ENCODE assay signal across 9 mouse cellular contexts in the genomic region with DNA sequence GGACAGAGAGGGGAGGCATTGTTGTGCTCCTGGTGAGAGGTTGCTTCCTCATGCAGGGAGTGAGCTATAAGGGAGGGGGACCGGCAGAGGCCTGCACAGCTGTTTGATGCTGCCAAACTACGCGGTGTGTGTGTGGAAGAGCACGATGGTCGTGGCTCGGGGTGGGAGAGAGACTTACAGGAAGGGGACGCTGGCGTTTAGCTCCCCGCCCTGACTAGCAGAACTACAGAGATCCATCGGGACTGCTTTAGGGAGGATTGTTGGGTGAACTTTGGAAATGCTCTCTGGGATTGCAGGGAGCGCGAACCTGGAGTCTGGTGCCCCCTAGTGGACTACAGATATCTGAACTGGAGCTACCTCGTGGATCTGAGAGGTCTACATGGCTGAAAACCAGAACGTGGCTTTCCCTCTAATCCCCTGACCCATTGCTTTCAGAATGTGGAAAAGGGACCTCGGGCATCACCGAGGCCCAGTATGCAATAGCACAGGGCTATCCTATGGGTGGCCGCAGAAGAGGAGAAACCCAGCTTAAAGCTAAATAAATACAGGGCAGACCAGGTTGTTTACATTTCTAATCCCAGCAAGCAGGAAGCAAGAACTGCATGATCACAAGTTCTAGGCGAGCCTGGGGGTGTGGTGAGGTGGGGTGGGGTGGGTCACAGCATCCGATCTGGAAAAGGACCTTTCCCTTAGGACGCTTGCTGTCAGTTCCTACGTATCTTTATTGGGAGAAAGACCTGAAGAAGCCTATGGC. TPM values are rescaled to one million over a fixed set of nuclear protein-coding genes. Genes with fewer than 3 reads are reported as not detected.
DNase-seq lines count a peak whose midpoint lies in the region; ATAC-seq and TF ChIP-seq lines count a peak whose summit lies in the region.
"Had no signal": no experiment of that assay in that cellular context is flagged by ENCODE, and none has a peak within 500 bp of the region (broad histone marks: within the 10 kb centered on the region; RNA-seq: fewer than 3 reads in every experiment).

No protein-coding gene starts in this region.

- peak; percentile 85 for ATAC-seq in erythroid progenitor cell, adult 5-6 weeks (replicated peaks; ENCODE audit: low FRiP score, poor library complexity, severe bottlenecking)
- 0 out of 2 replicates have a peak, but pooled peaks have one; percentile 35 for ATAC-seq in heart, embryonic 15.5 days (replicated peaks; ENCODE audit: insufficient number of reproducible peaks, insufficient read depth, low FRiP score, low read depth)
- ATAC-seq in kidney, postnatal 0 days (replicated peaks; ENCODE audit: low FRiP score, low read depth): peak; percentile 82
- peak; percentile 65; the same call in 1 of the 2 replicates for ATAC-seq in liver, embryonic 16.5 days (ENCODE audit: low read depth)
- ATAC-seq in neural tube, embryonic 13.5 days (ENCODE audit: low read depth): peak; percentile 77

- H3K9me3 ChIP-seq in E14TG2a.4 (ENCODE audit: low read length): no peaks in the 10 kb centered on the region
- no peaks in the 10 kb centered on the region for H3K9me3 ChIP-seq in heart, embryonic 15.5 days (replicated peaks)
- H3K9me3 ChIP-seq in kidney, postnatal 0 days (replicated peaks; ENCODE audit: low read length): no peaks in the 10 kb centered on the region
- H3K9me3 ChIP-seq in liver, embryonic 16.5 days (replicated peaks; ENCODE audit: control insufficient read depth, low read length): no peaks in the 10 kb centered on the region
- H3K9me3 ChIP-seq in neural tube, embryonic 13.5 days: no peaks in the 10 kb centered on the region

- TF ChIP-seq CTCF in E14TG2a.4 (conservative IDR thresholded peaks at IDR 0.05; ENCODE audit: low read length): peak; percentile 44
- peak; percentile 77 for TF ChIP-seq CTCF in kidney, postnatal 0 days (IDR thresholded peaks at IDR 0.05; ENCODE audit: low read depth)

- WGBS in heart, embryonic 15.5 days: 26% methylated on average over 21 of the region's 21 CpGs
- 30% methylated on average over 21 of the region's 21 CpGs for WGBS in kidney, postnatal 0 days
- WGBS in liver, embryonic 16.5 days (ENCODE audit: insufficient replicate concordance): 28% methylated on average over 21 of the region's 21 CpGs
- WGBS in neural tube, embryonic 13.5 days: 28% methylated on average over 21 of the region's 21 CpGs

- H3K4me1 ChIP-seq in E14TG2a.4 (replicated peaks; ENCODE audit: low read depth, low read length): peaks cover 5% of the 10 kb centered on the region; the same call in 1 of the 2 replicates
- H3K4me1 ChIP-seq in heart, embryonic 15.5 days (replicated peaks): no peaks in the 10 kb centered on the region
- H3K4me1 ChIP-seq in kidney, postnatal 0 days (replicated peaks; ENCODE audit: insufficient read depth, low read length): no peaks in the 10 kb centered on the region
- H3K4me1 ChIP-seq in liver, embryonic 16.5 days (ENCODE audit: control insufficient read depth, low read depth, low read length): no peaks in the 10 kb centered on the region; the same call in none of the 2 replicates
- H3K4me1 ChIP-seq in neural tube, embryonic 13.5 days (replicated peaks): no peaks in the 10 kb centered on the region

- H3K27me3 ChIP-seq in E14TG2a.4 (ENCODE audit: insufficient read depth, low read length): no peaks in the 10 kb centered on the region; the same call in 1 of the 2 replicates
- H3K27me3 ChIP-seq in heart, embryonic 15.5 days: peaks cover 29% of the 10 kb centered on the region
- no peaks in the 10 kb centered on the region for H3K27me3 ChIP-seq in kidney, postnatal 0 days (ENCODE audit: insufficient read depth, low read length)
- H3K27me3 ChIP-seq in liver, embryonic 16.5 days (ENCODE audit: control insufficient read depth, insufficient read depth, low read depth, low read length): no peaks in the 10 kb centered on the region
- 0 out of 2 replicates have a peak, but pooled peaks cover 12% of the 10 kb centered on the region for H3K27me3 ChIP-seq in neural tube, embryonic 13.5 days

- DNase-seq in brain, adult 2 months (ENCODE audit: low read depth, low spot score): peak; percentile 68
- peak; percentile 80 for DNase-seq in kidney, postnatal 0 days (ENCODE audit: low spot score)
- peak; percentile 39 for DNase-seq in thymus, postnatal 14 days

- peak overlapping the region; percentile 68 for H3K4me2 ChIP-seq in heart, embryonic 15.5 days
- H3K4me2 ChIP-seq in kidney, postnatal 0 days (ENCODE audit: low read length): peak overlapping the region; percentile 47
- H3K4me2 ChIP-seq in liver, embryonic 16.5 days (ENCODE audit: low read depth, low read length): peak overlapping the region; percentile 43
- peak overlapping the region; percentile 53 for H3K4me2 ChIP-seq in neural tube, embryonic 13.5 days

- 0 out of 2 replicates have a peak overlapping the region, but pooled peaks have one; percentile 41 for H3K9ac ChIP-seq in heart, embryonic 15.5 days
- 0 out of 2 replicates have a peak overlapping the region, but pooled peaks have one; percentile 13 for H3K9ac ChIP-seq in kidney, postnatal 0 days (ENCODE audit: low read depth, low read length)
- no peak overlapping the region for H3K9ac ChIP-seq in liver, embryonic 16.5 days (ENCODE audit: low read depth, low read length)
- H3K9ac ChIP-seq in neural tube, embryonic 13.5 days: peak overlapping the region; percentile 58

- H3K36me3 ChIP-seq in E14TG2a.4 (ENCODE audit: insufficient read depth, low read length): no peaks in the 10 kb centered on the region
- H3K36me3 ChIP-seq in heart, embryonic 15.5 days: no peaks in the 10 kb centered on the region
- no peaks in the 10 kb centered on the region for H3K36me3 ChIP-seq in kidney, postnatal 0 days (ENCODE audit: insufficient read depth, low read length)
- no peaks in the 10 kb centered on the region for H3K36me3 ChIP-seq in liver, embryonic 16.5 days (ENCODE audit: control insufficient read depth, insufficient read depth)
- no peaks in the 10 kb centered on the region for H3K36me3 ChIP-seq in neural tube, embryonic 13.5 days

- H3K4me3 ChIP-seq in E14TG2a.4 (replicated peaks; ENCODE audit: low read length): no peak overlapping the region
- H3K4me3 ChIP-seq in heart, embryonic 15.5 days: peak overlapping the region; percentile 40
- no peak overlapping the region for H3K4me3 ChIP-seq in kidney, postnatal 0 days (replicated peaks; ENCODE audit: low read depth, low read length)
- H3K4me3 ChIP-seq in liver, embryonic 16.5 days (ENCODE audit: low read depth, low read length): peak overlapping the region; percentile 22
- peak overlapping the region; percentile 32 for H3K4me3 ChIP-seq in neural tube, embryonic 13.5 days

- H3K27ac ChIP-seq in heart, embryonic 15.5 days: no peak overlapping the region
- no peak overlapping the region for H3K27ac ChIP-seq in kidney, postnatal 0 days
- no peak overlapping the region for H3K27ac ChIP-seq in liver, embryonic 16.5 days (ENCODE audit: low read length)
- H3K27ac ChIP-seq in neural tube, embryonic 13.5 days (replicated peaks): no peak overlapping the region

RNA-seq across cellular contexts. Expression of gene AU015836, which starts 57.2 kb away (rescaled TPM):
- total RNA-seq in erythroid progenitor cell, adult 5-6 weeks (2015; ENCODE audit: low replicate concordance): not detected in 2 replicates
- not detected in 2 replicates for total RNA-seq in erythroid progenitor cell, adult 5-6 weeks (2017; ENCODE audit: low replicate concordance)
- polyA plus RNA-seq in heart, embryonic 15.5 days (2015; fragmentation: Nextera tagmentation; extraction: Ambion mirVana): not detected in 2 replicates
- 0.13 and 0.20 TPM in 2 replicates for polyA plus RNA-seq in kidney, postnatal 0 days (2015; fragmentation: Nextera tagmentation; extraction: Ambion mirVana)
- polyA plus RNA-seq in liver, embryonic 16.5 days (2015; fragmentation: Nextera tagmentation; extraction: Ambion mirVana): 0.28 and 0.31 TPM in 2 replicates
- not detected in 2 replicates for polyA plus RNA-seq in neural tube, embryonic 13.5 days (2015; fragmentation: Nextera tagmentation; extraction: Ambion mirVana)
- polyA plus RNA-seq: gonadal fat pad, adult 2 months had no signal

Comparison
In these comparisons a context has a peak if more than half of its experiments do, and no peak if none do; other contexts are left out.
1. H3K4me3 ChIP-seq: peak in heart, embryonic 15.5 days (single experiment), liver, embryonic 16.5 days (single experiment) and neural tube, embryonic 13.5 days (single experiment); none in E14TG2a.4 (single experiment) and kidney, postnatal 0 days (single experiment).
2. ATAC-seq: peak in every context shown above with its lines; median percentile 85 in erythroid progenitor cell, adult 5-6 weeks; 82 in kidney, postnatal 0 days; 77 in neural tube, embryonic 13.5 days; 65 in liver, embryonic 16.5 days; 35 in heart, embryonic 15.5 days.
3. Peak in every context shown above with its lines, with median percentiles within 50 percentile points of each other: DNase-seq and H3K4me2 ChIP-seq.